ENCODE assay signal across 8 mouse cellular contexts in the genomic region with DNA sequence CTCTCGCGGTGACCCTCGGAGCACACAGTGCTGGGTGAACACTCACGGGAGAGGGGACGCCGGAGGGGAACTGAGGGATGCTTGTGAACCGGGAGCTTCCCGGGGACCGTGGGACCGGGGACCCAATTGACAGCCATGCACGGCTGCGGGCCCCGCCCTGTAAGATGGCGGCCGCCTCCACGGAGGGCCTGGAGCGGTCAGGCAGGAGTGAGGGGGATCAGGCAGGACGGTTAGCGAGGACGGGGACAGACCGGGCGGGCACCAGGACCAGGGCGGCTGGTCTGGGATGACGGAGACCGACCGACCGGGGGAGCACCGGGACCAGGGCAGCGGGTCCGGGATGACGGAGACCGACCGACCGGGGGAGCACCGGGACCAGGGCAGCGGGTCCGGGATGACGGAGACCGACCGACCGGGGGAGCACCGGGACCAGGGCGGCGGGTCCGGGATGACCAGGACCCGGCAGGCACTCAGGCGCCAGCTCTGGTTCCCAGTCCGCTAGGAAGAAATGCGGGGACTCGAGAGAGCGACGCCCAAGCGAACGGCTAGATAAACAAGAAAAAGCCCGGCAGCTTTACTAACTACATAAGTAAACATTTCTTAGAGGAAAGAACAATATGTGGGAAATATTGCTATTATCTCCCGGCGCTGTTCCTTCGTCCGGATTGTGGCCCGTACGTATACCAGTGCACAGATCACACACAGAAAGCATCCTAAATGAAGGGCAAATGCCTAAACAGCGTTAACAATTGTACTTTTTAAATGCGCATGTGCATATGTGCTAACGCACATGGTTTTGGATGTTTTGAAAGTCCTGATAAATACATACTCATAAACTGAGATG. TPM values are rescaled to one million over a fixed set of nuclear protein-coding genes. Genes with fewer than 3 reads are reported as not detected.
DNase-seq lines count a peak whose midpoint lies in the region; ATAC-seq and TF ChIP-seq lines count a peak whose summit lies in the region.

No protein-coding gene starts in this region.

- TF ChIP-seq CTCF in ES-Bruce4 (IDR thresholded peaks at IDR 0.05; ENCODE audit: low read depth, low read length), result no peak
- no peak for TF ChIP-seq CTCF in lung, adult 2 months (IDR thresholded peaks at IDR 0.05; ENCODE audit: insufficient read depth, low read length)
- no peak for TF ChIP-seq CTCF in testis, adult 2 months (IDR thresholded peaks at IDR 0.05; ENCODE audit: control insufficient read depth, insufficient read depth, insufficient replicate concordance, low read depth, low read length)

- no peak for TF ChIP-seq EP300 in ES-Bruce4 (IDR thresholded peaks at IDR 0.05; ENCODE audit: insufficient read depth, low read depth, low read length)

- no peaks in the 10 kb centered on the region for H3K27me3 ChIP-seq in ES-Bruce4 (ENCODE audit: control insufficient read depth, insufficient read depth, low read length, poor library complexity, severe bottlenecking)
- peaks cover 3% of the 10 kb centered on the region; the same call in 1 of the 2 replicates for H3K27me3 ChIP-seq in forebrain, embryonic 12.5 days
- no peaks in the 10 kb centered on the region for H3K27me3 ChIP-seq in neural tube, embryonic 14.5 days (ENCODE audit: control insufficient read depth, insufficient read depth, low read length)
- no peaks in the 10 kb centered on the region for H3K27me3 ChIP-seq in testis, adult 2 months (ENCODE audit: control insufficient read depth, insufficient read depth, low read length)

- intact Hi-C loops in heart, postnatal 14 days (cut with DNase I), result no loop called here

- DNase-seq in heart, postnatal 14 days, result peak; percentile 85 to 87
- peak; percentile 79 to 87 for DNase-seq in kidney, postnatal 4 days
- DNase-seq in lung, adult 2 months, result peak; percentile 86

- no peaks in the 10 kb centered on the region for H3K36me3 ChIP-seq in ES-Bruce4 (ENCODE audit: control insufficient read depth, insufficient read depth, low read length, poor library complexity, severe bottlenecking)
- no peaks in the 10 kb centered on the region for H3K36me3 ChIP-seq in forebrain, embryonic 12.5 days (replicated peaks)
- no peaks in the 10 kb centered on the region for H3K36me3 ChIP-seq in neural tube, embryonic 14.5 days (ENCODE audit: control insufficient read depth, insufficient read depth, low read length)
- no peaks in the 10 kb centered on the region for H3K36me3 ChIP-seq in testis, adult 2 months (ENCODE audit: control insufficient read depth, insufficient read depth, low read length)

- H3K27ac ChIP-seq in ES-Bruce4 (ENCODE audit: insufficient read depth, low read length), result no peak overlapping the region
- H3K27ac ChIP-seq in forebrain, embryonic 12.5 days, result peak overlapping the region; percentile 97
- H3K27ac ChIP-seq in neural tube, embryonic 14.5 days (ENCODE audit: low read depth, low read length), result peak overlapping the region; percentile 93
- H3K27ac ChIP-seq in testis, adult 2 months (ENCODE audit: control insufficient read depth, insufficient read depth, low read depth, low read length), result peak overlapping the region; percentile 56

- peak overlapping the region; percentile 29 for H3K9ac ChIP-seq in ES-Bruce4 (ENCODE audit: low read depth, poor library complexity, severe bottlenecking)
- H3K9ac ChIP-seq in forebrain, embryonic 12.5 days, result peak overlapping the region; percentile 73
- H3K9ac ChIP-seq in neural tube, embryonic 14.5 days (replicated peaks; ENCODE audit: low read depth, low read length), result peak overlapping the region; percentile 59

- no peaks in the 10 kb centered on the region for H3K9me3 ChIP-seq in ES-Bruce4 (replicated peaks; ENCODE audit: control insufficient read depth, insufficient read depth, low read length, poor library complexity, severe bottlenecking)
- H3K9me3 ChIP-seq in forebrain, embryonic 12.5 days, result no peaks in the 10 kb centered on the region
- no peaks in the 10 kb centered on the region for H3K9me3 ChIP-seq in neural tube, embryonic 14.5 days (ENCODE audit: control insufficient read depth, low read length)

- H3K4me2 ChIP-seq in forebrain, embryonic 12.5 days, result peak overlapping the region; percentile 52
- peak overlapping the region; percentile 50 for H3K4me2 ChIP-seq in neural tube, embryonic 14.5 days (ENCODE audit: low read depth, low read length)

- H3K4me3 ChIP-seq in ES-Bruce4 (ENCODE audit: low read depth, low read length), result peak overlapping the region; percentile 72
- peak overlapping the region; percentile 64 for H3K4me3 ChIP-seq in forebrain, embryonic 12.5 days (replicated peaks)
- peak overlapping the region; percentile 90 for H3K4me3 ChIP-seq in lung, adult 2 months (replicated peaks; ENCODE audit: extremely low read depth, low read depth, low read length)
- peak overlapping the region; percentile 56 for H3K4me3 ChIP-seq in neural tube, embryonic 14.5 days (ENCODE audit: low read depth, low read length)
- peak overlapping the region; percentile 83 for H3K4me3 ChIP-seq in testis, adult 2 months (ENCODE audit: control insufficient read depth, low read depth, low read length)

- peak; percentile 86 for ATAC-seq in cerebellum, adult (ENCODE audit: insufficient number of reproducible peaks, low FRiP score, low TSS enrichment)
- ATAC-seq in forebrain, embryonic 12.5 days (ENCODE audit: low FRiP score), result peak; percentile 93
- peak; percentile 94 for ATAC-seq in neural tube, embryonic 14.5 days (ENCODE audit: low read depth)

- no peaks in the 10 kb centered on the region for H3K4me1 ChIP-seq in ES-Bruce4 (ENCODE audit: control insufficient read depth, insufficient read depth, low read length)
- peaks cover 5% of the 10 kb centered on the region; the same call in 1 of the 2 replicates for H3K4me1 ChIP-seq in forebrain, embryonic 12.5 days
- no peaks in the 10 kb centered on the region for H3K4me1 ChIP-seq in lung, adult 2 months (ENCODE audit: control insufficient read depth, insufficient read depth, low read length)
- H3K4me1 ChIP-seq in neural tube, embryonic 14.5 days (ENCODE audit: control insufficient read depth, insufficient read depth, low read length), result no peaks in the 10 kb centered on the region
- H3K4me1 ChIP-seq in testis, adult 2 months (ENCODE audit: control insufficient read depth, insufficient read depth, low read length), result no peaks in the 10 kb centered on the region; the same call in 1 of the 2 replicates

- under 1% methylated on average over 64 of the region's 64 CpGs for WGBS in forebrain, embryonic 12.5 days
- under 1% methylated on average over 62 of the region's 64 CpGs for WGBS in lung, adult 2 months
- under 1% methylated on average over 64 of the region's 64 CpGs for WGBS in neural tube, embryonic 14.5 days

- no peak for TF ChIP-seq POLR2A in ES-Bruce4 (IDR thresholded peaks at IDR 0.05; ENCODE audit: insufficient read depth, low read length)
- peak; percentile 2; the same call in 1 of the 2 replicates for TF ChIP-seq POLR2A in lung, adult 2 months (IDR thresholded peaks at IDR 0.05; ENCODE audit: borderline replicate concordance, extremely low read depth, low read depth, low read length)
- no peak for TF ChIP-seq POLR2A in testis, adult 2 months (IDR thresholded peaks at IDR 0.05; ENCODE audit: control insufficient read depth, low read depth, low read length)

RNA-seq across cellular contexts. Expression of gene Slc47a1, which starts 30.3 kb away (rescaled TPM):
- polyA plus RNA-seq in ES-Bruce4 (2011; ENCODE audit: insufficient read depth, insufficient read length, low read depth, missing spikeins), result 0.43 TPM in 1 of 2 replicates, not detected in the other
- polyA plus RNA-seq in forebrain, embryonic 12.5 days (2016; fragmentation: Nextera tagmentation; extraction: Ambion mirVana), result 0.19 TPM in 1 of 2 replicates, not detected in the other
- total RNA-seq in heart, postnatal 14 days (2021), result 10 to 100 TPM; 25.8 to 31.2 TPM
- 1.9 and 3.1 TPM in 2 replicates for polyA plus RNA-seq in lung, adult 2 months (2012; rRNA removed)
- 0.19 TPM in 1 of 2 replicates, not detected in the other for polyA plus RNA-seq in neural tube, embryonic 14.5 days (2014; fragmentation: Nextera tagmentation; extraction: Ambion mirVana)
- polyA plus RNA-seq in testis, adult 2 months (2012; rRNA removed), result 0.82 and 1.4 TPM in 2 replicates

RNA-seq across cellular contexts. Expression of gene Rnf112, which starts 45.5 kb away (rescaled TPM):
- not detected in 2 replicates for polyA plus RNA-seq in ES-Bruce4 (2011; ENCODE audit: insufficient read depth, insufficient read length, low read depth, missing spikeins)
- polyA plus RNA-seq in forebrain, embryonic 12.5 days (2016; fragmentation: Nextera tagmentation; extraction: Ambion mirVana), result 7.2 and 7.7 TPM in 2 replicates
- total RNA-seq in heart, postnatal 14 days (2021), result under 1 TPM; 0.17 to 0.34 TPM
- polyA plus RNA-seq in lung, adult 2 months (2012; rRNA removed), result 0.27 and 0.44 TPM in 2 replicates
- polyA plus RNA-seq in neural tube, embryonic 14.5 days (2014; fragmentation: Nextera tagmentation; extraction: Ambion mirVana), result 7.2 and 9.3 TPM in 2 replicates
- polyA plus RNA-seq in testis, adult 2 months (2012; rRNA removed), result 18.2 and 18.4 TPM in 2 replicates
